Mouse (Mus musculus) hindbrain, embryonic 15.5 days (tissue): ENCODE data around the gene Cd93. TPM values are rescaled to one million over a fixed set of nuclear protein-coding genes. Genes with fewer than 3 reads are reported as not detected.

Experiments used
- ATAC-seq: fragments of 200-750 bp; cut with Nextera tagmentation; 2 replicates; pipeline ENCODE4 v1.8.0; 2017; ENCODE audit warnings: low read depth, moderate number of reproducible peaks, moderate TSS enrichment; ENCODE audit not compliant: low FRiP score
- H3K27ac ChIP-seq: fragments of 300-500 bp; sonication (generic); replicated peaks from 2 replicates; pipeline ENCODE4 v1.5.1; 2015; ENCODE audit warnings: mild to moderate bottlenecking, inconsistent platforms
- H3K27me3 ChIP-seq: fragments of 300-500 bp; sonication (generic); 2 replicates; pipeline ENCODE4 v1.6.1; 2015; ENCODE audit warnings: control low read depth, inconsistent platforms
- H3K36me3 ChIP-seq: fragments of 300-500 bp; sonication (generic); 2 replicates; pipeline ENCODE4 v1.6.1; 2015; ENCODE audit warnings: control low read depth, inconsistent platforms
- H3K4me1 ChIP-seq: fragments of 300-500 bp; sonication (generic); replicated peaks from 2 replicates; pipeline ENCODE4 v1.6.1; 2015; ENCODE audit warnings: control low read depth, inconsistent platforms
- H3K4me2 ChIP-seq: fragments of 300-500 bp; sonication (generic); 2 replicates; pipeline ENCODE4 v1.6.1; 2015; ENCODE audit warnings: moderate library complexity, mild to moderate bottlenecking, inconsistent platforms
- H3K4me3 ChIP-seq: fragments of 300-500 bp; sonication (generic); 2 replicates; pipeline ENCODE4 v1.5.1; 2015; ENCODE audit warnings: mild to moderate bottlenecking, inconsistent platforms
- H3K9ac ChIP-seq: fragments of 300-500 bp; sonication (generic); 2 replicates; pipeline ENCODE4 v1.6.1; 2015; ENCODE audit warnings: inconsistent platforms
- H3K9me3 ChIP-seq: fragments of 300-500 bp; sonication (generic); 2 replicates; pipeline ENCODE4 v1.6.1; 2016; ENCODE audit warnings: control low read depth, inconsistent platforms
- WGBS: fragments of 180-500 bp; shearing (Covaris S2); methylation state at CpG from one replicate; pipeline ENCODE4 v1.1.7; 2015; 5-methylcytosine and 5-hydroxymethylcytosine counted together
- polyA plus RNA-seq: library from polyadenylated mRNA; unstranded; fragments of >200 nt; fragmentation: Nextera tagmentation; extraction: Ambion mirVana; gene quantifications from 2 replicates; pipeline ENCODE4 v1.2.1, GENCODE M21; 2015

Cd93 gene
- polyA plus RNA-seq, result 8.0 and 8.8 TPM in 2 replicates

DNA sequence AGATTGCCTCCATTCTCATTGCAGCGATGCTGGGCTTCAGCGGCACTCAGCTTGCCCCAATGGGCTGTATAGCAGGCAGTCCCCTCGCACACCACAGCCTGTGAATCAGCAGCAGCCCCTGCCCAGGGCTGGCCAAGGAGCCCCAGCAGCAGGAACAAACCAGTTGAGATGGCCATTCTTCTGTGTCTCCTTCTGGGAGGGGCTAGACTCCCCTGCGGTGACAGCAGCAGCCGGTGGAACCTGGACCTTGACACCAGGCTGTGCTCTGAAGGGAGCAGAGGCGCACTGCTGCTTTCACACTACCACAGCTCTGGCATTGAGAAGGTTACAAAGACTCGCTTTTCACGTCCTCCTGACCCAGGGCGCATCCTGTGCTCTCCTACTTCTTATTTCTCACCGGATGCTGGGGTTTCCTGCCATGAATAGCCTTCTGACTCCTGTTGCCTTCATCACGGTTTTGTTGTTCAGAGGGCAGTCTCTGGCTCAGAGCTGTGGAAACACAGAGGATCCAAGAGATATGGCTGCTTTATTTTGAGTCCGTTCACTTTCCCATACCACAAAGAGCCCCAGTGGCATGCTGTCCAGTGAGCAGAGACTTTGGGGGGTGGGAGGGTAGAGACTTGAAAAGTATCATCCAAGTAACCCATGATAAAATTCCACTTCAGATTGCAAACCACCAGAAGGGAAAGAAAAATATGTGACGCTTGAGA lies at the start of gene Cd93:
Gene Cd93, minus strand, starts transcription at position 315 of the 710 bp plus-strand sequence.
- H3K36me3 ChIP-seq, result no peaks in the 10 kb centered on the region
- H3K4me1 ChIP-seq, result no peaks in the 10 kb centered on the region
- H3K4me3 ChIP-seq, result peak within 1 kb of the TSS; percentile 4; the same call in 1 of the 2 replicates
- 62% methylated on average over 13 of the region's 13 CpGs for WGBS
- H3K4me2 ChIP-seq, result no peak within 1 kb of the TSS
- ATAC-seq, result peak; percentile 45; the same call in 1 of the 2 replicates
- H3K9me3 ChIP-seq, result no peaks in the 10 kb centered on the region
- H3K27me3 ChIP-seq, result no peaks in the 10 kb centered on the region
- peak within 1 kb of the TSS; percentile 16; the same call in 1 of the 2 replicates for H3K27ac ChIP-seq
- H3K9ac ChIP-seq, result no peak within 1 kb of the TSS

DNA sequence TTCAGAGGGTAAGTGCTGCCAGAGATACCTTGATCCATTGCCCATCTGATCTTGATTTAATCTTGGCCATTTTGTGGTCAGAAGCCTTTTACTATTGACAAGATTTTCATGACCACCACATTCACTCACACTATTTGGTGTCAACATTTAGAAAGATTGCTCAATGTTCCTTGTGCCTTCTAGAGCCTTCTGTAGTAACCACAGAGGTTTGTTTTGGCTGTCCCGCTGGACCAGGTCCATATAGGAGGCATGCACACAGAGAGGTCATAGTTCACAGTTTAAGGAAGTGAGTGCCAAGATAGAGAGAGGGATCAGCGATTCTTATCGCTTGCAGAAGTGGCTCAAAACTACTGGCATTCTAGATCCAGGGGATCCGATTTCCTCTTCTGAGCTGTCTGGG lies 48.7 kb upstream of the Cd93 start:
- Histone ChIP-seq H3K9ac (no peak overlapping the region), H3K27ac (no peak overlapping the region), H3K4me1 (no peaks in the 10 kb centered on the region), H3K27me3 (no peaks in the 10 kb centered on the region), H3K4me3 (no peak overlapping the region), H3K4me2 (no peak overlapping the region), H3K36me3 (no peaks in the 10 kb centered on the region), H3K9me3 (no peaks in the 10 kb centered on the region)
- WGBS, result 87% methylated on average over 4 of the region's 4 CpGs
- no peak for ATAC-seq

DNA sequence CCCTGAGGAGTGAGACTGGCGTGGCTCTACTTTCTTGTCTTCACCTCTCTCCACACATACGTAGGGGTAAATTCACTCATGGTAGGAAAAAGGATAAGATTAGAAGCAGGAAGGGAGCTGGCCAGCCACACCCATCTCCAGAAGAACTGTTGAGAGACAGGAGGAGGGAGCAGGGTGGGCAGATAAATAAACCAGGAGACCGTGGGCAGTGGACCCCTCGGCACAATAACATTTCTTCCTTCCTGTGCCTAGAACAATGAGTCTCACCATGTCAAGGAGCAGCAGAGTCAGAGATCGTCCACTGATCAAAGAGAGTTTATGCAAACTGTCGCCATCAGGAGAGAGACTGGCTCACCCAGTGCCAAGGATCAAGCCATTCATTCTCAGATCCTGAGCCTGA lies 46.8 kb upstream of the Cd93 start:
- 60% methylated on average over 6 of the region's 6 CpGs for WGBS
- Histone ChIP-seq H3K36me3 (no peaks in the 10 kb centered on the region), H3K4me2 (no peak overlapping the region), H3K4me3 (no peak overlapping the region), H3K4me1 (no peaks in the 10 kb centered on the region), H3K27me3 (no peaks in the 10 kb centered on the region), H3K9me3 (no peaks in the 10 kb centered on the region), H3K27ac (no peak overlapping the region), H3K9ac (no peak overlapping the region)
- no peak for ATAC-seq

GRCm38 (mm10) chr2:148488885-148489284 lies 45.5 kb upstream of the Cd93 start:
- WGBS, result 97% methylated on average over 2 of the region's 2 CpGs
- Histone ChIP-seq H3K4me2 (no peak overlapping the region), H3K36me3 (no peaks in the 10 kb centered on the region), H3K9ac (no peak overlapping the region), H3K4me1 (no peaks in the 10 kb centered on the region), H3K27ac (no peak overlapping the region), H3K9me3 (no peaks in the 10 kb centered on the region), H3K4me3 (no peak overlapping the region), H3K27me3 (no peaks in the 10 kb centered on the region)
- ATAC-seq, result no peak

DNA sequence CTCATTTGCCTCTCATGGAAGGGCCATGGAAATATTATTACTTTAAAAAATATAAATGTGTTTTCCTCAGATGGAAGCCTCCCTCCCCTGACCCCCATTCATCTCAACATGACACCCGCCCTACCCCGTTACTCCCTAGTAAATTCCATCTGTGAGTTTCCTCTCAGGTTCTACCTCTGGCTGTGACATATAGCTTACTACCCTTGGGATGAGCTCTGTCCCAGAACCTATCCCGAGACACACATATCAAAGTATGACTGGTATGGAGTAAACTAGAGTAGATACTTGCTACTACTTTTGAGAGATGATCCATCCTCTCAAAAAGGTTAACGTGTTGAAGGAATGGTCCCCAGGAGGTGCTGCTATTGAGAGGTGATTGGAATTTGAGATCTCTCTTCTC lies 42.2 kb upstream of the Cd93 start:
- Histone ChIP-seq H3K36me3 (no peaks in the 10 kb centered on the region), H3K4me2 (no peak overlapping the region), H3K9me3 (no peaks in the 10 kb centered on the region), H3K4me1 (no peaks in the 10 kb centered on the region), H3K27me3 (no peaks in the 10 kb centered on the region), H3K9ac (no peak overlapping the region), H3K4me3 (no peak overlapping the region), H3K27ac (no peak overlapping the region)
- no peak for ATAC-seq
- 96% methylated on average over 4 of the region's 4 CpGs for WGBS

- H3K9me3 ChIP-seq, result no peaks in the 10 kb centered on the region
- no peaks in the 10 kb centered on the region for H3K36me3 ChIP-seq
- H3K4me1 ChIP-seq, result no peaks in the 10 kb centered on the region
- WGBS, result 84% methylated on average over 8 of the region's 8 CpGs
- no peak overlapping the region for H3K4me2 ChIP-seq
- H3K4me3 ChIP-seq, result no peak overlapping the region
- H3K27me3 ChIP-seq, result no peaks in the 10 kb centered on the region
- no peak overlapping the region for H3K27ac ChIP-seq
- ATAC-seq, result no peak
- no peak overlapping the region for H3K9ac ChIP-seq
Observed at GRCm38 (mm10) chr2:148480376-148480775, 37.0 kb upstream of the Cd93 start.

DNA sequence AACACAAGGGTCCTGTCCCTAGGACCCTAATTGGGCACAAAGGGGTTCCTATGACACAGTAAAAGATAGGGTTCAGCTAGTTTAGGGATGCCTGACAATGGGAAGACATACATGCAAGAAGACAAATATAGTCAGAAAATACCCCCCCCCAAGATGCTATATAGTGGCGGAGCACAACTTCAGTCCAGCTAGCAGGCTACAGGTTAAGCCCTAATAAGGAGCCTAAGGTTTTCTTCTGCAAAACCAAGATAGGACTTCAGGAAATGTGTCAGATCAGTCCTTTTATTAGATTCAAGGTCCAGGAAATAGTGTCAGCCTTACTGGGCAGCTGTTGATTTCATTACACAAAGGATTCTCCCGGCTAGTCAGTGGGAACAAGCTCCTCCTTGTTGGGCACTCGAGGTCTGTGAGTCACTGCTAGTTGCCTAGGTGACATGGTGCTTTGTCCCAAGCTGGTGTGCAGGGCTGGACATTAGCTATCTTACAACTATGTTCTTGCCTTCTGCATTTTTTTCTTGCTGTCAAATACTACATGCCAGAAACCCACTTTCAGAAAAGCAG lies 34.9 kb upstream of the Cd93 start:
- H3K9me3 ChIP-seq, result no peaks in the 10 kb centered on the region
- H3K4me2 ChIP-seq, result no peak overlapping the region
- H3K4me1 ChIP-seq, result no peaks in the 10 kb centered on the region
- peak overlapping the region; percentile 53; the same call in 1 of the 2 replicates for H3K27ac ChIP-seq
- H3K27me3 ChIP-seq, result no peaks in the 10 kb centered on the region
- H3K9ac ChIP-seq, result no peak overlapping the region
- peak; percentile 83; the same call in 1 of the 2 replicates for ATAC-seq
- WGBS, result 29% methylated on average over 3 of the region's 3 CpGs
- H3K36me3 ChIP-seq, result no peaks in the 10 kb centered on the region
- no peak overlapping the region for H3K4me3 ChIP-seq

GRCm38 (mm10) chr2:148477346-148477745 lies 34.0 kb upstream of the Cd93 start:
- Histone ChIP-seq H3K36me3 (no peaks in the 10 kb centered on the region), H3K4me2 (no peak overlapping the region), H3K27ac (no peak overlapping the region), H3K9me3 (no peaks in the 10 kb centered on the region), H3K9ac (no peak overlapping the region), H3K4me1 (no peaks in the 10 kb centered on the region), H3K4me3 (no peak overlapping the region), H3K27me3 (no peaks in the 10 kb centered on the region)
- WGBS, result 76% methylated on average over 2 of the region's 2 CpGs
- ATAC-seq, result no peak

DNA sequence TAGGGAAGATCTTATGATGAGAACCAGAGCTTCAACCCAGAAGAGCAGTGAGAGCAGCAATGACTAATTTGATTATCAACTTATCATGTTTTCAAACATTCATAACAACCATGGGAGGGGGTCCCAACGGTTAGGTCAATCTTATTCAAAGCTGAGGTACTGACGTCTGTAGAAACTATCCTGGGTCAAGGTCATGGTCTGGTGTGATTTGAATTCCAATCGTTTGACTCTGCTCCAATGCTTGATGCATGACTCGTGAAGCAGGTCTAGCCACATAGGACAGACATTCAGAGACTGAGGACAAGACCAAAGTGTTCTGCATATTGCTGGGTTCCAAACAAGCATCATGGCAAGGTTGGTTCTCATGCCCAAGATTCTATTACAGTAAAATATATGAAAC lies 33.2 kb upstream of the Cd93 start:
- Histone ChIP-seq H3K27ac (no peak overlapping the region), H3K4me1 (no peaks in the 10 kb centered on the region), H3K4me3 (no peak overlapping the region), H3K36me3 (no peaks in the 10 kb centered on the region), H3K4me2 (no peak overlapping the region), H3K27me3 (no peaks in the 10 kb centered on the region), H3K9me3 (no peaks in the 10 kb centered on the region), H3K9ac (no peak overlapping the region)
- 77% methylated on average over 4 of the region's 4 CpGs for WGBS
- no peak for ATAC-seq

GRCm38 (mm10) chr2:148475879-148476495 lies 32.6 kb upstream of the Cd93 start:
- ATAC-seq, result no peak
- H3K4me3 ChIP-seq, result no peak overlapping the region
- H3K4me2 ChIP-seq, result no peak overlapping the region
- H3K36me3 ChIP-seq, result no peaks in the 10 kb centered on the region
- H3K9me3 ChIP-seq, result no peaks in the 10 kb centered on the region
- H3K27me3 ChIP-seq, result no peaks in the 10 kb centered on the region
- WGBS, result 86% methylated on average over 5 of the region's 5 CpGs
- H3K27ac ChIP-seq, result no peak overlapping the region
- no peaks in the 10 kb centered on the region for H3K4me1 ChIP-seq
- no peak overlapping the region for H3K9ac ChIP-seq

DNA sequence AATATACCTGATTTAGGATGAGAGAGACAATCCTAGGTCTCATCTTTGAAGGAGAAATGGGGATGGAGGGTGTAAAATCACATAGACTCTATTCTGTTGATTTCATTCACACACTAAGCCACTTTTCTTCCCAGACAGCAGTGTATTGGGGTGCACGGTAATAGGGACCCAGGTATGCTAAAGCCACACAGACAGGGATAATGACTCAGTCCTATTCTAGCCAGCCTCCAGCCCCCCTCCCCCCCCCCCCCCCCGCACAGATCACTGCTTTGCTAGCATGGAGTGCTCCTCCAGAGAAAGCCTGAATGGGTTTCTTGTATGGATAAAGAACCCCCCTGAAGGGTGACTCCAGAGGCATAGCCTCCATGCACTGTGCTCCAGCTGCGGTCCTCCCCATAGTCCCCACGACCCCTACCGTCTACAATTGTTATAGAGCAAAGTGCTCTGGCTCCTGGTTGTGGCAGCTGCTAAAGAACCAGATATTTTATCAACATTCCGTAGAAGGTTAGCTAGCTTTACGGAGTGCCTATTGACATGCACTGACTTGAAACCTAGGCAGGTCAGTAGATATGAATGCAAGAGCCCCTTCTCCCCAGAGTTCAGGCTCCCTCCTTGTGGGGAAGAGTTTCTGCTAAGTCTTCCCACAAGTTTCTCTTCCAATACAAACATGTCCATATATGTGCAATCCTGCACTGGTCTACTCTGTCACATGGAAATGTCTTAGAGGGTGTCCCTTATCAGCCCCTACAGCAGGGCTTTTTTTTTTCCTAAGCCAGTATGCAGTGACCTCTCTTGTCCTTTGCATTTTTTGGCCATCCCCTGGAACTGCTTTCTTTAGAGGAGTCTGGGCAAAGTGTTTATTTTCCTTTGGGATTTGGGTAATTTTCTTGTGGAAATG lies 26.2 kb upstream of the Cd93 start:
- Histone ChIP-seq H3K27ac (no peak overlapping the region), H3K36me3 (no peaks in the 10 kb centered on the region), H3K4me2 (no peak overlapping the region), H3K4me1 (no peaks in the 10 kb centered on the region), H3K27me3 (no peaks in the 10 kb centered on the region), H3K9ac (no peak overlapping the region), H3K4me3 (no peak overlapping the region), H3K9me3 (no peaks in the 10 kb centered on the region)
- no peak for ATAC-seq
- 42% methylated on average over 6 of the region's 7 CpGs for WGBS
